Mouse (Mus musculus): ENCODE measurements around the gene Dcaf6.

Dcaf6 gene

GRCm38 (mm10) chr1:165460360-165460800 lies at the start of gene Dcaf6, which contains the start of gene Mpc2:
TSS of gene Dcaf6 (minus strand) at chr1:165460475.
TSS of gene Mpc2 (plus strand) at chr1:165460637.
- peak; percentile 100 for DNase-seq (ENCODE audit: low spot score in 2 of 2)

- DNase-seq (ENCODE audit: low spot score in 2 of 2) = no peak
Measured at GRCm38 (mm10) chr1:165506303-165506702, 46.0 kb upstream of the Dcaf6 start.

GRCm38 (mm10) chr1:165503307-165504024 lies 43.2 kb upstream of the Dcaf6 start:
- peak; percentile 17 to 47 for DNase-seq (ENCODE audit: low spot score in 2 of 2)

GRCm38 (mm10) chr1:165498856-165499255 lies 38.6 kb upstream of the Dcaf6 start:
- no peak for DNase-seq (ENCODE audit: low spot score in 2 of 2)

GRCm38 (mm10) chr1:165489197-165489596 lies 28.9 kb upstream of the Dcaf6 start:
- no peak for DNase-seq (ENCODE audit: low spot score in 2 of 2)

GRCm38 (mm10) chr1:165486108-165486507 lies 25.8 kb upstream of the Dcaf6 start:
- no peak for DNase-seq (ENCODE audit: low spot score in 2 of 2)

- no peak for DNase-seq (ENCODE audit: low spot score in 2 of 2)
Measured at GRCm38 (mm10) chr1:165484688-165485233, 24.5 kb upstream of the Dcaf6 start, which contains the start of gene Adcy10. TSS of gene Adcy10 (plus strand) at chr1:165485183.

- no peak for DNase-seq (ENCODE audit: low spot score in 2 of 2)
Measured at GRCm38 (mm10) chr1:165471490-165471889, 11.2 kb upstream of the Dcaf6 start.

GRCm38 (mm10) chr1:165469717-165470116 lies 9.4 kb upstream of the Dcaf6 start:
- no peak for DNase-seq (ENCODE audit: low spot score in 2 of 2)

- no peak for DNase-seq (ENCODE audit: low spot score in 2 of 2)
Measured at GRCm38 (mm10) chr1:165468971-165469370, 8.7 kb upstream of the Dcaf6 start.

GRCm38 (mm10) chr1:165464574-165464973 lies 4.3 kb upstream of the Dcaf6 start:
- DNase-seq (ENCODE audit: low spot score in 2 of 2) = no peak

GRCm38 (mm10) chr1:165462861-165463260 lies 2.6 kb upstream of the Dcaf6 start:
- DNase-seq (ENCODE audit: low spot score in 2 of 2) = no peak

GRCm38 (mm10) chr1:165461681-165462080 lies 1.4 kb upstream of the Dcaf6 start:
- no peak for DNase-seq (ENCODE audit: low spot score in 2 of 2)

GRCm38 (mm10) chr1:165460801-165461377 lies 614 bp upstream of the Dcaf6 start:
- DNase-seq (ENCODE audit: low spot score in 2 of 2) = peak; percentile 98 to 99

- DNase-seq (ENCODE audit: low spot score in 2 of 2) = peak; percentile 35 to 52
Measured at GRCm38 (mm10) chr1:165459503-165460181, 633 bp downstream of the Dcaf6 start.

GRCm38 (mm10) chr1:165459041-165459502 lies 1.2 kb downstream of the Dcaf6 start:
- DNase-seq (ENCODE audit: low spot score in 2 of 2) = no peak

GRCm38 (mm10) chr1:165441719-165442118 lies 18.6 kb downstream of the Dcaf6 start:
- DNase-seq (ENCODE audit: low spot score in 2 of 2) = no peak

GRCm38 (mm10) chr1:165441201-165441600 lies 19.1 kb downstream of the Dcaf6 start:
- DNase-seq (ENCODE audit: low spot score in 2 of 2) = no peak

- no peak for DNase-seq (ENCODE audit: low spot score in 2 of 2)
Measured at GRCm38 (mm10) chr1:165440788-165441187, 19.5 kb downstream of the Dcaf6 start.

GRCm38 (mm10) chr1:165438289-165439021 lies 21.8 kb downstream of the Dcaf6 start:
- no peak for DNase-seq (ENCODE audit: low spot score in 2 of 2)

GRCm38 (mm10) chr1:165432883-165433282 lies 27.4 kb downstream of the Dcaf6 start:
- DNase-seq (ENCODE audit: low spot score in 2 of 2) = no peak
